Mouse (Mus musculus) intestine, embryonic 14.5 days (tissue): ENCODE measurements around the gene Syt14. TPM values are rescaled to one million over a fixed set of nuclear protein-coding genes. Genes with fewer than 3 reads are reported as not detected.

ENCODE experiments used
- ATAC-seq: fragments of 200-750 bp; cut with Nextera tagmentation; replicated peaks from 2 replicates; pipeline ENCODE4 v1.8.0; 2017; ENCODE audit warnings: low read depth, moderate number of reproducible peaks, moderate TSS enrichment, moderate library complexity; ENCODE audit not compliant: low FRiP score, low TSS enrichment
- DNase-seq: peaks from one replicate; pipeline ENCODE4 v3.0.0-alpha.2; 2018; ENCODE audit warnings: low spot score
- H3K27ac ChIP-seq: fragments of 300-500 bp; sonication (generic); 2 replicates; pipeline ENCODE4 v1.5.1; 2014; ENCODE audit warnings: low read depth, mild to moderate bottlenecking, control low read depth
- H3K27me3 ChIP-seq: fragments of 300-500 bp; sonication (generic); replicated peaks from 2 replicates; pipeline ENCODE4 v1.6.1; 2014; ENCODE audit warnings: low read length, control low read depth; ENCODE audit not compliant: control insufficient read depth, insufficient read depth
- H3K36me3 ChIP-seq: fragments of 300-500 bp; sonication (generic); 2 replicates; pipeline ENCODE4 v1.6.1; 2014; ENCODE audit warnings: low read length, control low read depth; ENCODE audit not compliant: control insufficient read depth, insufficient read depth
- H3K4me1 ChIP-seq: fragments of 300-500 bp; sonication (generic); replicated peaks from 2 replicates; pipeline ENCODE4 v1.6.1; 2014; ENCODE audit warnings: low read length, control low read depth, mixed read lengths; ENCODE audit not compliant: control insufficient read depth, insufficient read depth
- H3K4me2 ChIP-seq: fragments of 300-500 bp; sonication (generic); 2 replicates; pipeline ENCODE4 v1.6.1; 2014; ENCODE audit warnings: low read length
- H3K4me3 ChIP-seq: fragments of 300-500 bp; sonication (generic); 2 replicates; pipeline ENCODE4 v1.5.1; 2014; ENCODE audit warnings: low read depth, low read length, control low read depth, mixed read lengths
- H3K9ac ChIP-seq: fragments of 300-500 bp; sonication (generic); 2 replicates; pipeline ENCODE4 v1.6.1; 2014; ENCODE audit warnings: mild to moderate bottlenecking, low read length
- H3K9me3 ChIP-seq: fragments of 300-500 bp; sonication (generic); 2 replicates; pipeline ENCODE4 v1.6.1; 2016; ENCODE audit warnings: low read length, control low read depth; ENCODE audit not compliant: control insufficient read depth
- WGBS: fragments of 180-500 bp; shearing (Covaris S2); extraction: QIAGEN DNeasy Blood & Tissue Kit; methylation state at CpG from one replicate; pipeline ENCODE4 v1.1.7; 2014; 5-methylcytosine and 5-hydroxymethylcytosine counted together
- polyA plus RNA-seq: library from polyadenylated mRNA; unstranded; fragments of >200 nt; fragmentation: Nextera tagmentation; extraction: Ambion mirVana; gene quantifications from 2 replicates; pipeline ENCODE4 v1.2.1, GENCODE M21; 2014

Syt14 gene
- polyA plus RNA-seq, 1 experiment from 2014 or later = 3.3 TPM

DNA sequence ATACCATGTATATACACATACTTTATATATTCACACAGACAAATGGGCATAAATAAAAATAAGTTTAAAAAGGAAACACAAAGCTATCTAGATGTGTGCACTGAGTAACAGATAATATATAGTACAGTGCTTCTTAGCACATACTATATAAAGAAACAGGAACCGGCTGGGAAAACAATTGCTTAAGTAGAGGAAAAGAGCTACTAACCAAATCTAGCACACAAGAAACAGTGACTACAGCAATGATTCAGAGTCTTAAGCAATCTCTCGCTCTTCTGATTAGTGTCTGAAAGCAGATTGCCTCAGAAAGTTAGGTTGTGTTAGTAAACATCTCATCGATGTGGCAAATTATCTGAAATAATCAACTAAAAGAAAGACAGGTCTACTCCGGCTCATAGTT lies 33.3 kb downstream of the Syt14 start:
- Histone ChIP-seq H3K36me3 (no peaks in the 10 kb centered on the region), H3K27ac (no peak overlapping the region), H3K4me3 (no peak overlapping the region), H3K4me2 (no peak overlapping the region), H3K4me1 (no peaks in the 10 kb centered on the region), H3K27me3 (no peaks in the 10 kb centered on the region), H3K9me3 (no peaks in the 10 kb centered on the region), H3K9ac (no peak overlapping the region)
- ATAC-seq (no peak), DNase-seq (no peak)
- WGBS = 83% methylated on average over 4 of the region's 4 CpGs

DNA sequence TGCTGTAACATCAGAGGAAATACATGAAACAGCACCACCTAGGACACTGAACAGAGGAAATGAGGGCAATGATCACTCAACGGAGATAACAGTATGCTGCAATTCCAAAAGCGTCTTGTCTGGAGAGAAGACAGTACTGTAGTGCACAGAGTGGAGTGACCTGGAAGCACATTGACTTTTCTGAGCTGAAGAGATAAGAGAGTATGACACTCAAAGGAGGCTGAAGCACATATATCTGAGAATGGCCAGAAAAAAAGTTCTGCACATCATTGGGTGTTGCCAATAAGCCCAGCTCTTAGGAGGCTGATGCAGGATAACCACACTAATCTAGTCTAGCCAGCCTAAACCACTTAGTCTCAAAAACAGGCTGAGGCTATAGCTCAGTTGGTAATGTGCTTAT lies 34.0 kb downstream of the Syt14 start:
- Histone ChIP-seq H3K4me3 (no peak overlapping the region), H3K4me2 (no peak overlapping the region), H3K36me3 (no peaks in the 10 kb centered on the region), H3K4me1 (no peaks in the 10 kb centered on the region), H3K9ac (no peak overlapping the region), H3K27me3 (no peaks in the 10 kb centered on the region), H3K9me3 (no peaks in the 10 kb centered on the region), H3K27ac (no peak overlapping the region)
- WGBS = 79% methylated on average over 2 of the region's 2 CpGs
- ATAC-seq = no peak
- DNase-seq = no peak

DNA sequence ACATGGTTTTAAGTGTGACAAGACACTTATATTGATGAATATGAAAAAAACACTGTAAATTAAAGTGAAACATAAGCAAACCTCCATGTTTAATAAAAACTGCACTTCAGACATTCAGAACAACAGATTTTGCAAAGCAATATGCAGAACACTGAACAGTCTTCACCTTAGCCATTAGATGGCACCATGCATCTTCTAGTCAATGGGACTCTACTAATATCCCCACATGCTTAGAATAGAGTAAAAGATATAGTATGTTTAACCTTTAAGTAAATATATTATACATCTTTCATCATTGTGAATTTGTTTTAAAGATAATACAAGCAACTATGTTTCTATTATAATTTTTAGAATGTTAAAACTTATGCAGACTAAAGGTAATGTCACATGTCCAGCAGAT lies 34.7 kb downstream of the Syt14 start:
- no peak for ATAC-seq
- H3K27ac ChIP-seq = no peak overlapping the region
- no peak overlapping the region for H3K4me3 ChIP-seq
- no peak for DNase-seq
- no peak overlapping the region for H3K4me2 ChIP-seq
- H3K36me3 ChIP-seq = no peaks in the 10 kb centered on the region
- no peaks in the 10 kb centered on the region for H3K4me1 ChIP-seq
- no peak overlapping the region for H3K9ac ChIP-seq
- H3K27me3 ChIP-seq = no peaks in the 10 kb centered on the region
- no peaks in the 10 kb centered on the region for H3K9me3 ChIP-seq

DNA sequence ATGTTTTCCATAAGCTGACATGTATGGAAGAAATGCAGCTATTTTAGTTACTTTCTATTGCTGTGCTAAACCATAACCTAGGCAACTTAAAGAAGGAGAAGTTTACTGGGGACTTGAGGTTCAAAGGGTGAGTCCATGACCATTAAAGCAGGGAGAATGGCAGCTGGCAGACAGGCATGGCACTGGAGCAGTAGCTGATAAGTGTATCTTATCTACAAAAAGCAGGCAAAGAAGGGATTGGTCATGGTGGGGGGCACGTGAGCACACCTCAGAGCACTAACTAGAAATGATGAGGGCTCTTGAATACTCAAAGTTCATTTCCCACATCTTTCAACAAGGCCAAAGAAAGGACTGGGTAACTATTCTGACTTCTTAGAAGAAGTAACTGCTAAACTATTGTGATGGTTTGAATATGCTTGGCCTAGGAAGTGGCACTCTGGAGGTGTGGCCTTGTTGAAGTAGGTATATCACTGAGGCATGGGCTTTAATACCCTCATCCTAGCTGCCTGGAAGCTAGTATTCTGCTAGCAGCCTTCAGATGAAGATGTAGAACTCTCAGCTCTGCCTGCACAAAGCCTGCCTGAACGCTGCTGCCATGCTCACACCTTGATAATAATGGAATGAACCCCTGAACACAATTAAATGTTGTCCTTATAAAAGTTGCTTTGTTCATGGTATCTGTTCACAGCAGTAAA lies 41.2 kb downstream of the Syt14 start:
- no peaks in the 10 kb centered on the region for H3K9me3 ChIP-seq
- no peak overlapping the region for H3K9ac ChIP-seq
- no peaks in the 10 kb centered on the region for H3K4me1 ChIP-seq
- H3K4me3 ChIP-seq = no peak overlapping the region
- WGBS = 78% methylated on average over 2 of the region's 2 CpGs
- no peak overlapping the region for H3K4me2 ChIP-seq
- ATAC-seq (no peak), DNase-seq (no peak)
- H3K36me3 ChIP-seq = no peaks in the 10 kb centered on the region
- H3K27me3 ChIP-seq = no peaks in the 10 kb centered on the region
- no peak overlapping the region for H3K27ac ChIP-seq

DNA sequence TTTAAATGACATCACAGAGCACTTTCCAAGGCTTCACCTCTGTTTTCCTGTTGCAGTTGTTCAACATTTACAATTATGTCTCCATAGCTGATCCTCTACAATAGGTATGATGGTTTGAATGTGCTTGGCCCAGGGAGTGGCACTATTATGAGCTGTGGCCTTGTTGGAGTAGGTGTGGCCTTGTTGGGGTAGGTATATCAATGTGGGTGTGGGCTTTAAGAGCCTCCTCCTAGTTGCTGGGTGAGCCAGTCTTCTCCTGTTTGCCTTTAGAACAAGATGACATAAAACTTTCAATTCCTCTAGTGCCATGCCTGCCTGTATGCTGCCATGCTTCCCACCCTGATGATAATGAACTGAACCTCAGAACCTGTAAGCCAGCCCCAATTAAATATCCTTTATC lies 42.1 kb downstream of the Syt14 start:
- no peaks in the 10 kb centered on the region for H3K27me3 ChIP-seq
- no peaks in the 10 kb centered on the region for H3K4me1 ChIP-seq
- DNase-seq (no peak), ATAC-seq (no peak)
- no peak overlapping the region for H3K4me3 ChIP-seq
- no peak overlapping the region for H3K27ac ChIP-seq
- H3K9me3 ChIP-seq = no peaks in the 10 kb centered on the region
- no peak overlapping the region for H3K9ac ChIP-seq
- no peaks in the 10 kb centered on the region for H3K36me3 ChIP-seq
- no peak overlapping the region for H3K4me2 ChIP-seq

DNA sequence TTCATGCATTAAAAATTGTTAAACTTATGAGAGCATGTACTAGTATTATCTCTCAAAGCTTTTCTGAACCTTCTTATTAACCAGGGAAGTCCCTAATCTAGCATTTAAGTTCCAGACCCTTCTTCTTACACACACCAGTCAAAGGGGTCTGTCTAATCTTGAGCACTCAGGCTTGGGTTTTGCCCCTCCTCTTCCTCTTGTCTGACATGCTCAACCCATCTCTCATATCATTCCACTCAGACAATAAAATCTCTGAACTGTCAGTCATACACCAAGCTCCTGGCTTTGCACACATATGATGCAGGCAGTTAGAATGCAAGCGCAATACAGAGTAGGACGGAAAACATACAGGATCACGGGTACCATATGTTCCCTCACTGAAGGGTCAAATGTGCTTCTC lies 48.4 kb downstream of the Syt14 start:
- H3K4me1 ChIP-seq = no peaks in the 10 kb centered on the region

DNA sequence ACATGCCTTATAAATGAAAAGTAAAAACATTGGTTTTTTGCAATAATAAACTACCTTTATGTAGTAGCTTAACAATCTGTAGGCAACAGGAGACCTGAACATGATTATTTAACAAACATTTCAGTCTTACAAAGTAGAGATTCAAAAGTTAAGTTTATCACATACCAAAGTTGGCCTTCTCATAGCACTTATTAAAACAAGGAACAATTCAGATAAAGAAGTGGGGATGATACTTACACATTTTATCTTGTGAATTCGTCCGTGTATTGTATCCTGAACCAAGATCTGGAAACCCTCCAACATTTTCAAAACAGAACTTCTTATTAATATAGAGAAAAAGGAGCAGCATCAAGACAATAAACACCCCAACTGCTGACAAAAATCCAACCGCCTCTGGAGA lies 49.1 kb downstream of the Syt14 start:
- 64% methylated on average over 3 of the region's 3 CpGs for WGBS

More for the DNA sequence above, 48.4 kb downstream of the Syt14 start:
- DNase-seq = no peak
- Histone ChIP-seq H3K27me3 (no peaks in the 10 kb centered on the region), H3K4me3 (no peak overlapping the region), H3K27ac (no peak overlapping the region), H3K4me2 (no peak overlapping the region), H3K9ac (no peak overlapping the region), H3K9me3 (no peaks in the 10 kb centered on the region), H3K36me3 (no peaks in the 10 kb centered on the region)
- ATAC-seq = no peak
- 84% methylated on average over 3 of the region's 3 CpGs for WGBS

DNA sequence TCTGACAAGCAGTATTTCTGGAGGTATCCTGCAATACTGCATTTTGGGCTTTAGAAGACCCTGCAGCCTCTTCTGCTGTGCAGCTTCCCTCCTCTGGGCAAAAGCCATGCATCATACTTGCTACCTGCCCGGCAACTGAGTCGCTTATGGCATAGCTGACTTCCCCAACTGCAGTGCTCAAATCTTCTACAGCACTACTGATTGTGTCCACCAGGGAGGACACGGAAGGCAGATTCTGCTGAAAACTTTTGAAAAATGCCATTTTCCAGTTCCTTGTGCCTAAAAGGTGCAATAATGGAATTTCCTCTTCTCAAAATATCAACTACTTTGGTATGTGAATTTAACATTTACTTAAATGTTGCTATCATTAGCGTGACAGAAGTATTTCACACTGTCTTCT lies 51.2 kb downstream of the Syt14 start:
- Histone ChIP-seq H3K9ac (no peak overlapping the region), H3K4me2 (no peak overlapping the region), H3K9me3 (no peaks in the 10 kb centered on the region), H3K36me3 (no peaks in the 10 kb centered on the region), H3K4me1 (no peaks in the 10 kb centered on the region), H3K4me3 (no peak overlapping the region), H3K27ac (no peak overlapping the region), H3K27me3 (no peaks in the 10 kb centered on the region)
- ATAC-seq (no peak), DNase-seq (no peak)
- WGBS = 79% methylated on average over 4 of the region's 4 CpGs

More for the DNA sequence above, 49.1 kb downstream of the Syt14 start:
- no peak overlapping the region for H3K9ac ChIP-seq
- H3K27me3 ChIP-seq = no peaks in the 10 kb centered on the region
- no peak overlapping the region for H3K4me3 ChIP-seq
- ATAC-seq (no peak), DNase-seq (no peak)
- no peak overlapping the region for H3K27ac ChIP-seq
- H3K4me1 ChIP-seq = no peaks in the 10 kb centered on the region
- no peak overlapping the region for H3K4me2 ChIP-seq
- no peaks in the 10 kb centered on the region for H3K9me3 ChIP-seq
- no peaks in the 10 kb centered on the region for H3K36me3 ChIP-seq

DNA sequence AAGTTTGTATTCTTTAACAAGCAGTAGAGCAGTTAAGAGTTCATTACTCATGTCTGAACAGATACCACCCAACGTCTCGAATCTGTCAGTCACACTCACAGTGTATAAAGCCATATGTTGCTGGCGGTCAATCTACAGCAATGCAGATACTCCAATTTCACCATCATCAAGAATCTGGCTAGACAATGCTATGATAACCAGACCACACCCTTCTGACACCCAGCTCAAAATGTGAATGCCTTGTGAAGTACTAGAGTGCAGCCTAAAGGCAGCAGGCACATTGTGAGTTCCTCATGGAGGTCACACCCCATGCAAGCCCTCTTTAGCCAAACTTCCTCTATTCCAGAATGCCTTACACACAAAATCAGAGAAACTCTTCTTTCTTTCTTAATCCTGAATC lies 53.9 kb downstream of the Syt14 start:
- Histone ChIP-seq H3K9ac (no peak overlapping the region), H3K36me3 (no peaks in the 10 kb centered on the region), H3K27me3 (no peaks in the 10 kb centered on the region), H3K9me3 (no peaks in the 10 kb centered on the region), H3K4me3 (no peak overlapping the region), H3K27ac (no peak overlapping the region), H3K4me2 (no peak overlapping the region), H3K4me1 (no peaks in the 10 kb centered on the region)
- DNase-seq (no peak), ATAC-seq (no peak)
- 94% methylated on average over 3 of the region's 3 CpGs for WGBS
